Mouse (Mus musculus): ENCODE results near the gene Olfr1466. TPM values are rescaled to one million over a fixed set of nuclear protein-coding genes. Genes with fewer than 3 reads are reported as not detected.

Gene Olfr1466
- polyA plus RNA-seq (2012; rRNA removed), result not detected in 2 replicates

GRCm38 (mm10) chr19:13338562-13338961, at the start of gene Olfr1466:
Gene Olfr1466, plus strand, starts transcription at chr19:13338862.
- no peak for TF ChIP-seq POLR2A (IDR thresholded peaks at IDR 0.05; ENCODE audit: low read depth, low read length)
- no peak for TF ChIP-seq CTCF (IDR thresholded peaks at IDR 0.05; ENCODE audit: extremely low read depth, insufficient read length, insufficient replicate concordance, low read depth, low read length)
- no peak within 1 kb of the TSS for H3K27ac ChIP-seq (ENCODE audit: insufficient read depth, low read depth, low read length)
- H3K27me3 ChIP-seq (ENCODE audit: control insufficient read depth, insufficient read depth, low read length), result no peaks in the 10 kb centered on the region
- 84% methylated on average over 2 of the region's 2 CpGs for WGBS
- H3K4me3 ChIP-seq (ENCODE audit: low read depth, low read length), result no peak within 1 kb of the TSS
- H3K36me3 ChIP-seq (ENCODE audit: control insufficient read depth, insufficient read depth, low read length), result no peaks in the 10 kb centered on the region
- H3K4me1 ChIP-seq (ENCODE audit: control insufficient read depth, insufficient read depth, insufficient read length, low read length), result no peaks in the 10 kb centered on the region

GRCm38 (mm10) chr19:13315441-13315840, 23.2 kb upstream of the Olfr1466 start, which contains the start of gene Olfr1465:
Gene Olfr1465, minus strand, starts transcription at chr19:13315541.
- no peak within 1 kb of the TSS for H3K27ac ChIP-seq (ENCODE audit: insufficient read depth, low read depth, low read length)
- TF ChIP-seq POLR2A (IDR thresholded peaks at IDR 0.05; ENCODE audit: low read depth, low read length) (no peak), CTCF (IDR thresholded peaks at IDR 0.05; ENCODE audit: extremely low read depth, insufficient read length, insufficient replicate concordance, low read depth, low read length) (no peak)
- H3K4me1 ChIP-seq (ENCODE audit: control insufficient read depth, insufficient read depth, insufficient read length, low read length), result no peaks in the 10 kb centered on the region
- no peaks in the 10 kb centered on the region for H3K36me3 ChIP-seq (ENCODE audit: control insufficient read depth, insufficient read depth, low read length)
- H3K4me3 ChIP-seq (ENCODE audit: low read depth, low read length), result no peak within 1 kb of the TSS
- no peaks in the 10 kb centered on the region for H3K27me3 ChIP-seq (ENCODE audit: control insufficient read depth, insufficient read depth, low read length)

- 55% methylated on average over 2 of the region's 2 CpGs for WGBS
- H3K36me3 ChIP-seq (ENCODE audit: control insufficient read depth, insufficient read depth, low read length), result no peaks in the 10 kb centered on the region
- no peaks in the 10 kb centered on the region for H3K27me3 ChIP-seq (ENCODE audit: control insufficient read depth, insufficient read depth, low read length)
- no peak within 1 kb of the TSS for H3K4me3 ChIP-seq (ENCODE audit: low read depth, low read length)
- no peaks in the 10 kb centered on the region for H3K4me1 ChIP-seq (ENCODE audit: control insufficient read depth, insufficient read depth, insufficient read length, low read length)
- H3K27ac ChIP-seq (ENCODE audit: insufficient read depth, low read depth, low read length), result no peak within 1 kb of the TSS
- TF ChIP-seq CTCF (IDR thresholded peaks at IDR 0.05; ENCODE audit: extremely low read depth, insufficient read length, insufficient replicate concordance, low read depth, low read length), result no peak
- TF ChIP-seq POLR2A (IDR thresholded peaks at IDR 0.05; ENCODE audit: low read depth, low read length), result no peak
Measured at GRCm38 (mm10) chr19:13361936-13362335, 23.3 kb downstream of the Olfr1466 start, which contains the start of gene Olfr1467. Gene Olfr1467, plus strand, starts transcription at chr19:13362236.

Other genes starting within 250 kb of the Olfr1466 start
- gene Olfr1457, start 241.0 kb upstream of the Olfr1466 start, polyA plus RNA-seq (2012; rRNA removed), result not detected in 2 replicates
- not detected in 2 replicates for gene Olfr1458, start 232.1 kb upstream of the Olfr1466 start, polyA plus RNA-seq (2012; rRNA removed)
- not detected in 2 replicates for gene Olfr1459, start 189.3 kb upstream of the Olfr1466 start, polyA plus RNA-seq (2012; rRNA removed)
- not detected in 2 replicates for gene Olfr1461, start 175.9 kb upstream of the Olfr1466 start, polyA plus RNA-seq (2012; rRNA removed)
- not detected in 2 replicates for gene Olfr1462, start 153.1 kb upstream of the Olfr1466 start, polyA plus RNA-seq (2012; rRNA removed)
- gene Olfr1463, start 107.5 kb upstream of the Olfr1466 start, polyA plus RNA-seq (2012; rRNA removed), result not detected in 2 replicates
- gene Olfr1465, start 23.3 kb upstream of the Olfr1466 start, polyA plus RNA-seq (2012; rRNA removed), result not detected in 2 replicates
- not detected in 2 replicates for gene Olfr1467, start 23.4 kb downstream of the Olfr1466 start, polyA plus RNA-seq (2012; rRNA removed)
- gene Olfr1469, start 69.0 kb downstream of the Olfr1466 start, polyA plus RNA-seq (2012; rRNA removed), result not detected in 2 replicates
- not detected in 2 replicates for gene Olfr1471, start 104.5 kb downstream of the Olfr1466 start, polyA plus RNA-seq (2012; rRNA removed)
- gene Olfr1472, start 117.2 kb downstream of the Olfr1466 start, polyA plus RNA-seq (2012; rRNA removed), result not detected in 2 replicates
- gene Olfr1474, start 130.7 kb downstream of the Olfr1466 start, polyA plus RNA-seq (2012; rRNA removed), result not detected in 2 replicates
- not detected in 2 replicates for gene Olfr1475, start 141.3 kb downstream of the Olfr1466 start, polyA plus RNA-seq (2012; rRNA removed)
- not detected in 2 replicates for gene Olfr1477, start 161.7 kb downstream of the Olfr1466 start, polyA plus RNA-seq (2012; rRNA removed)
- gene Olfr1480, start 189.1 kb downstream of the Olfr1466 start, polyA plus RNA-seq (2012; rRNA removed), result not detected in 2 replicates
- gene Olfr1484, start 244.6 kb downstream of the Olfr1466 start, polyA plus RNA-seq (2012; rRNA removed), result not detected in 2 replicates

Measured in small intestine, adult 2 months (tissue).